Mouse (Mus musculus): ENCODE data around the gene Rps2. TPM values are rescaled to one million over a fixed set of nuclear protein-coding genes. Genes with fewer than 3 reads are reported as not detected.
A peak's percentile ranks its signal among the peaks of the same experiment; 100 is the strongest.

The Rps2 gene
- polyA plus RNA-seq, 1 experiment from 2014 or later = 1,571 TPM

DNA sequence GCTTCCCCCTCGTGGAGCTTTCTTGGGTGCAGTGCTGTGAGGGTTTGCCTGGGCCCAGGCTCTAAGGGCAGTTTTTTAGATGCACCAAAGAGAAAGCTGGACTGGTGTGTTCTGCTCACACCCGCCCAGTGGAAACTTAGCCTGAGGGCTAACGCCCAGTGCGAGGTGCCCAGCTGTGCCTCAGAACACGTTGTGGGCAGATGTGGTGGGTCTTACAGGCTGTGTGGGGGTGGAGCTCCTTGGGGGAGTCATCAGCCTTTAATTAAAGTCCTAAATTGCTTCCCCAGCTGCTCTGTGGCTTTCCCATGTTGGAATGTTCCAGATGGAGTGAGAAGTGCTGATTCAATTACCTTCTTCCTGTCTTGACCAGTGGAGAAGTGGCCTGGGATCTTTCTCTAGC is 43.2 kb downstream of the Rps2 start:
- H3K4me2 ChIP-seq (ENCODE audit: low read depth, low read length) = no peak overlapping the region
- no peaks in the 10 kb centered on the region for H3K9me3 ChIP-seq (ENCODE audit: control insufficient read depth, low read length)
- peak; percentile 53; the same call in 1 of the 2 replicates for ATAC-seq (ENCODE audit: low read depth)
- peak; percentile 67 for DNase-seq (ENCODE audit: low spot score)
- H3K27ac ChIP-seq (replicated peaks; ENCODE audit: low read depth, low read length) = peak overlapping the region; percentile 39; the same call in 1 of the 2 replicates
- WGBS = 21% methylated on average over 5 of the region's 5 CpGs
- peaks cover 26% of the 10 kb centered on the region for H3K4me1 ChIP-seq (ENCODE audit: control insufficient read depth, insufficient read depth, low read length)
- H3K9ac ChIP-seq (ENCODE audit: low read depth, low read length) = no peak overlapping the region
- H3K27me3 ChIP-seq (replicated peaks; ENCODE audit: control insufficient read depth, insufficient read depth, low read length) = no peaks in the 10 kb centered on the region
- H3K36me3 ChIP-seq (ENCODE audit: control insufficient read depth, insufficient read depth, low read length) = no peaks in the 10 kb centered on the region
- no peak overlapping the region for H3K4me3 ChIP-seq (ENCODE audit: low read depth, low read length)

DNA sequence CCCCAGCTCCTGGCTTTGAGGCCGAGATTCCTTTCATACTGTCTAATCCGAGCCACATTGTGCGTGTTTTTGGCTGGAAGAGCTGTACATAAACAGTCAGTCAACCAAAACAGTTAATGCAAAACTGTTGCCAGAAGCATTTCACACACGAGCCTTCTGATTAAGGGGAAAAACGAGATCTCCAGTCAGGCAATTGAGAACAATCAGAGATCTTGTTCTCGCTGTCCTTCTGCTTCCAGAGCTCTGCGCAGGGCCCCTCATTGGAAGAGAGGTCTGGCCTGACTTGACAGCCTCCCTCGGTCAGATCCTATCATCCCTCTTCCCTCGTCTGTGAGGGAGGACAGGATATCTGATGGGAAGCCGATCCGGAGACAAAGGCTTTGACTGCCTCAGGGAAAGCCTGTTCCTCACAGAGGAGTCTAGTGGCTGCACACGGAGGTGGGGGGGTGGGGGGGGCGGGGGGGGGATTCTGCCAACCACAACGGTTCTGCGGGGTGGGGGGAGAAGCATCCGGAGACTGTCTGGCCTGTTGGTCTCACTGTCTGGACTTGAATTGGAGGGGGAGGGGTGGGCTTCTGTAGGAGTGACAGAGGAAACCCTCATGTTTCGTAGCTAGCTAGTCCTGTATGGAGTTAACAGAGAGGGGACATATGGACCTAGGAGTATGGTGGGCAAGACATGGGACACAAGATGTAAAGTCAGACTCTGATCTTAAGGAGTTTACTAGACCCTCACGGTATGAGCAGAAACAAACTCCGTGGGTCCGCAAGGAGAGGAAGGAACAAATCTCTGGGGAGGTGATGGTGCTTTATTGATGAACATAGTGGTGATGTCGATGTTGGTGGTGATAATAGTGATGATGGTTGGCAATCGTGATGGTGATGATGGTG is 47.3 kb downstream of the Rps2 start:
- DNase-seq (ENCODE audit: low spot score) (peak; percentile 87), ATAC-seq (ENCODE audit: low read depth) (peak; percentile 75)
- Histone ChIP-seq H3K27me3 (replicated peaks; ENCODE audit: control insufficient read depth, insufficient read depth, low read length) (no peaks in the 10 kb centered on the region), H3K9ac (ENCODE audit: low read depth, low read length) (peak overlapping the region; percentile 51), H3K9me3 (ENCODE audit: control insufficient read depth, low read length) (no peaks in the 10 kb centered on the region), H3K27ac (replicated peaks; ENCODE audit: low read depth, low read length) (peak overlapping the region; percentile 80), H3K36me3 (ENCODE audit: control insufficient read depth, insufficient read depth, low read length) (no peaks in the 10 kb centered on the region), H3K4me1 (ENCODE audit: control insufficient read depth, insufficient read depth, low read length) (peaks cover 28% of the 10 kb centered on the region), H3K4me3 (ENCODE audit: low read depth, low read length) (no peak overlapping the region), H3K4me2 (ENCODE audit: low read depth, low read length) (peak overlapping the region; percentile 30)
- WGBS = 33% methylated on average over 20 of the region's 22 CpGs

- Histone ChIP-seq H3K9ac (ENCODE audit: low read depth, low read length) (no peak overlapping the region), H3K36me3 (ENCODE audit: control insufficient read depth, insufficient read depth, low read length) (no peaks in the 10 kb centered on the region), H3K4me1 (ENCODE audit: control insufficient read depth, insufficient read depth, low read length) (peaks cover 26% of the 10 kb centered on the region), H3K27me3 (replicated peaks; ENCODE audit: control insufficient read depth, insufficient read depth, low read length) (no peaks in the 10 kb centered on the region), H3K4me3 (ENCODE audit: low read depth, low read length) (no peak overlapping the region), H3K9me3 (ENCODE audit: control insufficient read depth, low read length) (no peaks in the 10 kb centered on the region), H3K27ac (replicated peaks; ENCODE audit: low read depth, low read length) (no peak overlapping the region; the same call in 1 of the 2 replicates), H3K4me2 (ENCODE audit: low read depth, low read length) (no peak overlapping the region)
- DNase-seq (ENCODE audit: low spot score) (peak; percentile 32), ATAC-seq (ENCODE audit: low read depth) (no peak; the same call in 1 of the 2 replicates)
- 21% methylated on average over 12 of the region's 12 CpGs for WGBS
These were observed 48.5 kb downstream of the Rps2 start for GRCm38 (mm10) chr17:24766266-24766875.

DNA sequence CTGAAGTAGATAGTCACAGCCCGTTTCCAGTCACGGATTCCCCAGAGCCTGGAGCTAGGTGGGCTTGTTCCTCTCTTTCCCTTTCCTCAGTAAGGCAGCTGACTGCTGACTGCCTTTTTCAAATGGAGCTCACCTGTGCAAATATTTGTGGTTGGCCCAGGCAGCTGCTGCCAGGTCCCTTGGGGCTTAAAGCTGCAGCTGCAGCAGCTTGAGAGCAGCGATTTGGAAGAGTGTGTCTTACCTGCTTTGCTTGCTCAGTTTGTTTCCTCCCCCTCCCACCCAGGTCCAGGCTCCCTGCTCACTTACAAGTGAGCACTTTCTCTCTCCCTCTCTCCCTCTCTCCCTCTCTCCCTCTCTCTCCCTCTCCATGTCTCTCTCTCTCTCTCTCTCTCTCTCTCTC is 51.2 kb downstream of the Rps2 start:
- 25% methylated on average over 3 of the region's 3 CpGs for WGBS
- ATAC-seq (ENCODE audit: low read depth) (peak; percentile 56; the same call in 1 of the 2 replicates), DNase-seq (ENCODE audit: low spot score) (peak; percentile 83)
- no peak overlapping the region for H3K9ac ChIP-seq (ENCODE audit: low read depth, low read length)
- no peaks in the 10 kb centered on the region for H3K27me3 ChIP-seq (replicated peaks; ENCODE audit: control insufficient read depth, insufficient read depth, low read length)
- H3K27ac ChIP-seq (replicated peaks; ENCODE audit: low read depth, low read length) = no peak overlapping the region
- no peaks in the 10 kb centered on the region for H3K9me3 ChIP-seq (ENCODE audit: control insufficient read depth, low read length)
- no peak overlapping the region for H3K4me3 ChIP-seq (ENCODE audit: low read depth, low read length)
- H3K4me2 ChIP-seq (ENCODE audit: low read depth, low read length) = no peak overlapping the region
- no peaks in the 10 kb centered on the region for H3K36me3 ChIP-seq (ENCODE audit: control insufficient read depth, insufficient read depth, low read length)
- H3K4me1 ChIP-seq (ENCODE audit: control insufficient read depth, insufficient read depth, low read length) = peaks cover 25% of the 10 kb centered on the region

Other genes with a start within 250 kb of the Rps2 start
- gene E4f1, start 247.8 kb upstream of the Rps2 start, polyA plus RNA-seq (2014; fragmentation: Nextera tagmentation; extraction: Ambion mirVana) = 13.3 and 18.6 TPM in 2 replicates
- 57.7 and 58.5 TPM in 2 replicates for gene Pgp, start 247.7 kb upstream of the Rps2 start, polyA plus RNA-seq (2014; fragmentation: Nextera tagmentation; extraction: Ambion mirVana)
- 1.5 and 2.0 TPM in 2 replicates for gene Bricd5, start 244.2 kb upstream of the Rps2 start, polyA plus RNA-seq (2014; fragmentation: Nextera tagmentation; extraction: Ambion mirVana)
- 21.7 and 23.7 TPM in 2 replicates for gene Mlst8, start 239.0 kb upstream of the Rps2 start, polyA plus RNA-seq (2014; fragmentation: Nextera tagmentation; extraction: Ambion mirVana)
- 2.9 and 3.7 TPM in 2 replicates for gene Caskin1, start 229.5 kb upstream of the Rps2 start, polyA plus RNA-seq (2014; fragmentation: Nextera tagmentation; extraction: Ambion mirVana)
- 78.9 and 86.3 TPM in 2 replicates for gene Traf7, start 190.2 kb upstream of the Rps2 start, polyA plus RNA-seq (2014; fragmentation: Nextera tagmentation; extraction: Ambion mirVana)
- 2.8 and 2.9 TPM in 2 replicates for gene Rab26, start 183.9 kb upstream of the Rps2 start, polyA plus RNA-seq (2014; fragmentation: Nextera tagmentation; extraction: Ambion mirVana)
- gene Pkd1, start 168.3 kb upstream of the Rps2 start, polyA plus RNA-seq (2014; fragmentation: Nextera tagmentation; extraction: Ambion mirVana) = 37.9 and 40.1 TPM in 2 replicates
- 60.8 and 71.2 TPM in 2 replicates for gene Tsc2, start 85.5 kb upstream of the Rps2 start, polyA plus RNA-seq (2014; fragmentation: Nextera tagmentation; extraction: Ambion mirVana)
- gene Nthl1, start 85.4 kb upstream of the Rps2 start, polyA plus RNA-seq (2014; fragmentation: Nextera tagmentation; extraction: Ambion mirVana) = 16.8 and 19.1 TPM in 2 replicates
- gene Slc9a3r2, start 67.8 kb upstream of the Rps2 start, polyA plus RNA-seq (2014; fragmentation: Nextera tagmentation; extraction: Ambion mirVana) = 56.7 and 57.7 TPM in 2 replicates
- gene Npw, start 59.7 kb upstream of the Rps2 start, polyA plus RNA-seq (2014; fragmentation: Nextera tagmentation; extraction: Ambion mirVana) = 0.82 and 1.4 TPM in 2 replicates
- gene Zfp598, start 48.4 kb upstream of the Rps2 start, polyA plus RNA-seq (2014; fragmentation: Nextera tagmentation; extraction: Ambion mirVana) = 23.7 and 25.2 TPM in 2 replicates
- 7.7 and 8.2 TPM in 2 replicates for gene Syngr3, start 28.2 kb upstream of the Rps2 start, polyA plus RNA-seq (2014; fragmentation: Nextera tagmentation; extraction: Ambion mirVana)
- 40.8 and 41.9 TPM in 2 replicates for gene Gfer, start 22.0 kb upstream of the Rps2 start, polyA plus RNA-seq (2014; fragmentation: Nextera tagmentation; extraction: Ambion mirVana)
- 3.7 and 5.3 TPM in 2 replicates for gene Noxo1, start 21.9 kb upstream of the Rps2 start, polyA plus RNA-seq (2014; fragmentation: Nextera tagmentation; extraction: Ambion mirVana)
- gene Tbl3, start 10.5 kb upstream of the Rps2 start, polyA plus RNA-seq (2014; fragmentation: Nextera tagmentation; extraction: Ambion mirVana) = 50.1 and 67.2 TPM in 2 replicates
- 0.17 TPM in 1 of 2 replicates, not detected in the other for gene Rnf151, start 53 bp upstream of the Rps2 start, polyA plus RNA-seq (2014; fragmentation: Nextera tagmentation; extraction: Ambion mirVana)
- gene Ndufb10, start 6.4 kb downstream of the Rps2 start, polyA plus RNA-seq (2014; fragmentation: Nextera tagmentation; extraction: Ambion mirVana) = 233 and 267 TPM in 2 replicates
- gene Rpl3l, start 9.7 kb downstream of the Rps2 start, polyA plus RNA-seq (2014; fragmentation: Nextera tagmentation; extraction: Ambion mirVana) = 0.39 TPM in 1 of 2 replicates, not detected in the other
- gene Msrb1, start 18.5 kb downstream of the Rps2 start, polyA plus RNA-seq (2014; fragmentation: Nextera tagmentation; extraction: Ambion mirVana) = 28.7 and 30.3 TPM in 2 replicates
- gene Hs3st6, start 34.9 kb downstream of the Rps2 start, polyA plus RNA-seq (2014; fragmentation: Nextera tagmentation; extraction: Ambion mirVana) = 10.1 and 11.7 TPM in 2 replicates
- not detected in 2 replicates for gene Meiob, start 86.2 kb downstream of the Rps2 start, polyA plus RNA-seq (2014; fragmentation: Nextera tagmentation; extraction: Ambion mirVana)
- 40.6 and 43.3 TPM in 2 replicates for gene Hagh, start 122.0 kb downstream of the Rps2 start, polyA plus RNA-seq (2014; fragmentation: Nextera tagmentation; extraction: Ambion mirVana)
- gene Fahd1, start 132.2 kb downstream of the Rps2 start, polyA plus RNA-seq (2014; fragmentation: Nextera tagmentation; extraction: Ambion mirVana) = 16.2 and 20.0 TPM in 2 replicates
- 0.22 and 0.51 TPM in 2 replicates for gene Igfals, start 147.9 kb downstream of the Rps2 start, polyA plus RNA-seq (2014; fragmentation: Nextera tagmentation; extraction: Ambion mirVana)
- gene Nubp2, start 168.2 kb downstream of the Rps2 start, polyA plus RNA-seq (2014; fragmentation: Nextera tagmentation; extraction: Ambion mirVana) = 47.5 and 48.0 TPM in 2 replicates
- 40.8 and 41.7 TPM in 2 replicates for gene Spsb3, start 168.5 kb downstream of the Rps2 start, polyA plus RNA-seq (2014; fragmentation: Nextera tagmentation; extraction: Ambion mirVana)
- 23.0 and 24.9 TPM in 2 replicates for gene Eme2, start 177.0 kb downstream of the Rps2 start, polyA plus RNA-seq (2014; fragmentation: Nextera tagmentation; extraction: Ambion mirVana)
- gene Mrps34, start 177.0 kb downstream of the Rps2 start, polyA plus RNA-seq (2014; fragmentation: Nextera tagmentation; extraction: Ambion mirVana) = 78.5 and 78.7 TPM in 2 replicates
- gene Nme3, start 178.4 kb downstream of the Rps2 start, polyA plus RNA-seq (2014; fragmentation: Nextera tagmentation; extraction: Ambion mirVana) = 37.5 and 46.1 TPM in 2 replicates
- 34.6 and 37.4 TPM in 2 replicates for gene Mapk8ip3, start 218.9 kb downstream of the Rps2 start, polyA plus RNA-seq (2014; fragmentation: Nextera tagmentation; extraction: Ambion mirVana)
- gene Jpt2, start 242.6 kb downstream of the Rps2 start, polyA plus RNA-seq (2014; fragmentation: Nextera tagmentation; extraction: Ambion mirVana) = 83.6 and 95.6 TPM in 2 replicates